Mouse (Mus musculus) kidney, adult 11 months (tissue): Measurements from ENCODE around the gene Arrdc5.
A peak's percentile ranks its signal among the peaks of the same experiment; 100 is the strongest.

Experiments
- DNase-seq: peaks from one replicate; pipeline ENCODE4 v3.0.0; 2022

Arrdc5 gene

DNA sequence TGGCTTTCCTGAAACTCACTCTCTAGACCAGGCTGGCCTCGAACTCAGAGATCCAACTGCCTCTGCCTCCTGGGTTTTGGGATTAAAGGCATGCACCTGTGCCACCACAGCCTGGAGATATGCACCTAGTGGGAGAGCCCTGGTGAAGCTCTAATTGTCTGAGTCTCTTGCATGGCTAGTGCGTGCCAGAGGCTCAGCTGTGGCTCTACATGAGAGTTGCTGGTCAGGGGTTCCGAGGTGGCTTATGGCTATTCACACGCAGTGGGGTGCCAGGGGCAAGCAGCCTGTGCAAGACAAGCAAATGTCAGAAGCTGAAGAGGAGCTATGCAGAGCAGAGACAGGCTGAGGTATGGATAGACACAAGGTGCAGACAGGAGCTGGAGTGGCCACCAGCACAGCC lies 45.4 kb downstream of the Arrdc5 start:
- DNase-seq: no peak

GRCm38 (mm10) chr17:56251136-56251829 lies 48.8 kb downstream of the Arrdc5 start:
- peak; percentile 67 for DNase-seq

- no peak for DNase-seq
Measured at GRCm38 (mm10) chr17:56245608-56246007, 54.5 kb downstream of the Arrdc5 start.
